Mouse (Mus musculus): Measurements from ENCODE around the gene Tpcn2. TPM values are rescaled to one million over a fixed set of nuclear protein-coding genes. Genes with fewer than 3 reads are reported as not detected.

Tpcn2 gene
- polyA plus RNA-seq, 1 experiment from 2014 or later: 4.4 TPM

GRCm38 (mm10) chr7:145219420-145219831 is 64.4 kb downstream of the Tpcn2 start:
- no peak overlapping the region for H3K4me3 ChIP-seq (ENCODE audit: low read length)
- no peak overlapping the region for H3K4me2 ChIP-seq (replicated peaks; ENCODE audit: low read depth, low read length)
- peaks cover 10% of the 10 kb centered on the region for H3K4me1 ChIP-seq (ENCODE audit: control insufficient read depth, insufficient read depth, low read length)
- H3K36me3 ChIP-seq (ENCODE audit: control insufficient read depth, insufficient read depth, low read length): no peaks in the 10 kb centered on the region
- no peak overlapping the region for H3K9ac ChIP-seq (ENCODE audit: low read depth, low read length)
- ATAC-seq (ENCODE audit: low FRiP score, low TSS enrichment): no peak
- 83% methylated on average over 9 of the region's 9 CpGs for WGBS
- no peak overlapping the region for H3K27ac ChIP-seq (ENCODE audit: low read depth, low read length)
- no peaks in the 10 kb centered on the region for H3K27me3 ChIP-seq (ENCODE audit: control insufficient read depth, insufficient read depth, low read length)
- no peaks in the 10 kb centered on the region for H3K9me3 ChIP-seq (ENCODE audit: control insufficient read depth, low read length)

- Histone ChIP-seq H3K4me1 (ENCODE audit: control insufficient read depth, insufficient read depth, low read length) (peaks cover 15% of the 10 kb centered on the region), H3K36me3 (ENCODE audit: control insufficient read depth, insufficient read depth, low read length) (no peaks in the 10 kb centered on the region), H3K9me3 (ENCODE audit: control insufficient read depth, low read length) (no peaks in the 10 kb centered on the region), H3K4me2 (replicated peaks; ENCODE audit: low read depth, low read length) (no peak overlapping the region), H3K4me3 (ENCODE audit: low read length) (no peak overlapping the region), H3K27ac (ENCODE audit: low read depth, low read length) (no peak overlapping the region), H3K27me3 (ENCODE audit: control insufficient read depth, insufficient read depth, low read length) (no peaks in the 10 kb centered on the region), H3K9ac (ENCODE audit: low read depth, low read length) (no peak overlapping the region)
- ATAC-seq (ENCODE audit: low FRiP score, low TSS enrichment): peak; percentile 29; the same call in 1 of the 2 replicates
- WGBS: 47% methylated on average over 1 of the region's 1 CpGs
These were observed 67.2 kb downstream of the Tpcn2 start for GRCm38 (mm10) chr7:145216591-145216990.

- no peaks in the 10 kb centered on the region for H3K36me3 ChIP-seq (ENCODE audit: control insufficient read depth, insufficient read depth, low read length)
- no peak overlapping the region for H3K4me2 ChIP-seq (replicated peaks; ENCODE audit: low read depth, low read length)
- no peak for ATAC-seq (ENCODE audit: low FRiP score, low TSS enrichment)
- H3K27me3 ChIP-seq (ENCODE audit: control insufficient read depth, insufficient read depth, low read length): no peaks in the 10 kb centered on the region
- H3K4me3 ChIP-seq (ENCODE audit: low read length): no peak overlapping the region
- no peaks in the 10 kb centered on the region for H3K9me3 ChIP-seq (ENCODE audit: control insufficient read depth, low read length)
- 88% methylated on average over 4 of the region's 4 CpGs for WGBS
- no peak overlapping the region for H3K9ac ChIP-seq (ENCODE audit: low read depth, low read length)
- peaks cover 18% of the 10 kb centered on the region for H3K4me1 ChIP-seq (ENCODE audit: control insufficient read depth, insufficient read depth, low read length)
- H3K27ac ChIP-seq (ENCODE audit: low read depth, low read length): no peak overlapping the region
These were observed 68.3 kb downstream of the Tpcn2 start for GRCm38 (mm10) chr7:145215476-145215875.

- Histone ChIP-seq H3K9ac (ENCODE audit: low read depth, low read length) (peak overlapping the region; percentile 45; the same call in 1 of the 2 replicates), H3K27ac (ENCODE audit: low read depth, low read length) (peak overlapping the region; percentile 74; the same call in 1 of the 2 replicates), H3K27me3 (ENCODE audit: control insufficient read depth, insufficient read depth, low read length) (no peaks in the 10 kb centered on the region), H3K9me3 (ENCODE audit: control insufficient read depth, low read length) (no peaks in the 10 kb centered on the region), H3K4me3 (ENCODE audit: low read length) (no peak overlapping the region), H3K4me1 (ENCODE audit: control insufficient read depth, insufficient read depth, low read length) (peaks cover 21% of the 10 kb centered on the region), H3K4me2 (replicated peaks; ENCODE audit: low read depth, low read length) (no peak overlapping the region), H3K36me3 (ENCODE audit: control insufficient read depth, insufficient read depth, low read length) (no peaks in the 10 kb centered on the region)
- 17% methylated on average over 14 of the region's 14 CpGs for WGBS
- peak; percentile 55 for ATAC-seq (ENCODE audit: low FRiP score, low TSS enrichment)
These were observed 71.8 kb downstream of the Tpcn2 start for GRCm38 (mm10) chr7:145211680-145212659.

- no peaks in the 10 kb centered on the region for H3K27me3 ChIP-seq (ENCODE audit: control insufficient read depth, insufficient read depth, low read length)
- peaks cover 29% of the 10 kb centered on the region for H3K4me1 ChIP-seq (ENCODE audit: control insufficient read depth, insufficient read depth, low read length)
- no peak overlapping the region for H3K4me2 ChIP-seq (replicated peaks; ENCODE audit: low read depth, low read length)
- no peaks in the 10 kb centered on the region for H3K9me3 ChIP-seq (ENCODE audit: control insufficient read depth, low read length)
- H3K9ac ChIP-seq (ENCODE audit: low read depth, low read length): no peak overlapping the region
- ATAC-seq (ENCODE audit: low FRiP score, low TSS enrichment): no peak
- no peak overlapping the region for H3K27ac ChIP-seq (ENCODE audit: low read depth, low read length)
- no peak overlapping the region for H3K4me3 ChIP-seq (ENCODE audit: low read length)
- no peaks in the 10 kb centered on the region for H3K36me3 ChIP-seq (ENCODE audit: control insufficient read depth, insufficient read depth, low read length)
- 72% methylated on average over 4 of the region's 4 CpGs for WGBS
These were observed 73.2 kb downstream of the Tpcn2 start for GRCm38 (mm10) chr7:145210477-145211070.

GRCm38 (mm10) chr7:145208006-145208405 is 75.8 kb downstream of the Tpcn2 start, which contains the start of gene 1810010D01Rik:
Gene 1810010D01Rik (minus strand): TSS chr7:145208119.
- peaks cover 29% of the 10 kb centered on the region for H3K4me1 ChIP-seq (ENCODE audit: control insufficient read depth, insufficient read depth, low read length)
- WGBS: 73% methylated on average over 4 of the region's 4 CpGs
- peak within 1 kb of the TSS; percentile 95 for H3K27ac ChIP-seq (ENCODE audit: low read depth, low read length)

GRCm38 (mm10) chr7:145206801-145207200 is 77.0 kb downstream of the Tpcn2 start:
- H3K4me2 ChIP-seq (replicated peaks; ENCODE audit: low read depth, low read length): 0 out of 2 replicates have a peak overlapping the region, but pooled peaks have one; percentile 35
- H3K36me3 ChIP-seq (ENCODE audit: control insufficient read depth, insufficient read depth, low read length): no peaks in the 10 kb centered on the region
- H3K4me3 ChIP-seq (ENCODE audit: low read length): no peak overlapping the region
- 73% methylated on average over 6 of the region's 6 CpGs for WGBS
- H3K9ac ChIP-seq (ENCODE audit: low read depth, low read length): peak overlapping the region; percentile 68
- peaks cover 21% of the 10 kb centered on the region for H3K4me1 ChIP-seq (ENCODE audit: control insufficient read depth, insufficient read depth, low read length)
- ATAC-seq (ENCODE audit: low FRiP score, low TSS enrichment): no peak
- H3K9me3 ChIP-seq (ENCODE audit: control insufficient read depth, low read length): no peaks in the 10 kb centered on the region
- peak overlapping the region; percentile 95 for H3K27ac ChIP-seq (ENCODE audit: low read depth, low read length)
- H3K27me3 ChIP-seq (ENCODE audit: control insufficient read depth, insufficient read depth, low read length): no peaks in the 10 kb centered on the region

More at GRCm38 (mm10) chr7:145208006-145208405, 75.8 kb downstream of the Tpcn2 start, which contains the start of gene 1810010D01Rik:
- H3K4me3 ChIP-seq (ENCODE audit: low read length): no peak within 1 kb of the TSS
- no peak within 1 kb of the TSS for H3K4me2 ChIP-seq (replicated peaks; ENCODE audit: low read depth, low read length)
- ATAC-seq (ENCODE audit: low FRiP score, low TSS enrichment): no peak
- H3K36me3 ChIP-seq (ENCODE audit: control insufficient read depth, insufficient read depth, low read length): no peaks in the 10 kb centered on the region
- peak within 1 kb of the TSS; percentile 68; the same call in 1 of the 2 replicates for H3K9ac ChIP-seq (ENCODE audit: low read depth, low read length)
- H3K27me3 ChIP-seq (ENCODE audit: control insufficient read depth, insufficient read depth, low read length): no peaks in the 10 kb centered on the region
- no peaks in the 10 kb centered on the region for H3K9me3 ChIP-seq (ENCODE audit: control insufficient read depth, low read length)

- peak overlapping the region; percentile 35 for H3K4me2 ChIP-seq (replicated peaks; ENCODE audit: low read depth, low read length)
- no peaks in the 10 kb centered on the region for H3K36me3 ChIP-seq (ENCODE audit: control insufficient read depth, insufficient read depth, low read length)
- peak overlapping the region; percentile 95 for H3K27ac ChIP-seq (ENCODE audit: low read depth, low read length)
- peak overlapping the region; percentile 13 for H3K4me3 ChIP-seq (ENCODE audit: low read length)
- H3K9me3 ChIP-seq (ENCODE audit: control insufficient read depth, low read length): peaks cover 4% of the 10 kb centered on the region
- WGBS: under 1% methylated on average over 33 of the region's 34 CpGs
- peak; percentile 88 for ATAC-seq (ENCODE audit: low FRiP score, low TSS enrichment)
- no peaks in the 10 kb centered on the region for H3K27me3 ChIP-seq (ENCODE audit: control insufficient read depth, insufficient read depth, low read length)
- peaks cover 16% of the 10 kb centered on the region for H3K4me1 ChIP-seq (ENCODE audit: control insufficient read depth, insufficient read depth, low read length)
- peak overlapping the region; percentile 68 for H3K9ac ChIP-seq (ENCODE audit: low read depth, low read length)
These were observed 77.7 kb downstream of the Tpcn2 start for GRCm38 (mm10) chr7:145206056-145206610.
